Mouse (Mus musculus) limb, embryonic 11.5 days (tissue): ENCODE data around the gene Usp2. TPM values are rescaled to one million over a fixed set of nuclear protein-coding genes. Genes with fewer than 3 reads are reported as not detected.

ENCODE experiments used
- ATAC-seq: fragments of 200-750 bp; cut with Nextera tagmentation; 2 replicates; pipeline ENCODE4 v1.8.0; 2017; ENCODE audit warnings: low read depth; ENCODE audit not compliant: insufficient number of reproducible peaks, low FRiP score, low TSS enrichment
- DNase-seq: peaks from one replicate; pipeline ENCODE4 v3.0.0-alpha.2; 2015; ENCODE audit warnings: low spot score
- H3K27ac ChIP-seq: fragments of 300-500 bp; sonication (generic); replicated peaks from 2 replicates; pipeline ENCODE4 v1.5.1; 2014; ENCODE audit warnings: low read depth, mild to moderate bottlenecking, low read length
- H3K27me3 ChIP-seq: fragments of 300-500 bp; sonication (generic); 2 replicates; pipeline ENCODE4 v1.6.1; 2014; ENCODE audit warnings: mild to moderate bottlenecking, low read length, mixed read lengths; ENCODE audit not compliant: control insufficient read depth, insufficient read depth
- H3K36me3 ChIP-seq: fragments of 300-500 bp; sonication (generic); 2 replicates; pipeline ENCODE4 v1.6.1; 2014; ENCODE audit warnings: mild to moderate bottlenecking, low read length, moderate library complexity, mixed read lengths; ENCODE audit not compliant: control insufficient read depth, insufficient read depth
- H3K4me1 ChIP-seq: fragments of 300-500 bp; sonication (generic); 2 replicates; pipeline ENCODE4 v1.6.1; 2014; ENCODE audit warnings: low read length, mixed read lengths; ENCODE audit not compliant: control insufficient read depth, insufficient read depth
- H3K4me2 ChIP-seq: fragments of 300-500 bp; sonication (generic); 2 replicates; pipeline ENCODE4 v1.6.1; 2014; ENCODE audit warnings: low read depth, mild to moderate bottlenecking, moderate library complexity; ENCODE audit not compliant: severe bottlenecking
- H3K4me3 ChIP-seq: fragments of 300-500 bp; sonication (generic); 2 replicates; pipeline ENCODE4 v1.5.1; 2014; ENCODE audit warnings: low read depth, low read length
- H3K9ac ChIP-seq: fragments of 300-500 bp; sonication (generic); 2 replicates; pipeline ENCODE4 v1.6.1; 2014; ENCODE audit warnings: mild to moderate bottlenecking, low read length
- H3K9me3 ChIP-seq: fragments of 300-500 bp; sonication (generic); 2 replicates; pipeline ENCODE4 v1.6.1; 2016; ENCODE audit warnings: low read length; ENCODE audit not compliant: control insufficient read depth
- WGBS: fragments of 180-500 bp; shearing (Covaris S2); extraction: QIAGEN DNeasy Blood & Tissue Kit; methylation state at CpG from one replicate; pipeline ENCODE4 v1.1.7; 2014; 5-methylcytosine and 5-hydroxymethylcytosine counted together
- polyA plus RNA-seq: library from polyadenylated mRNA; unstranded; fragments of >200 nt; fragmentation: Nextera tagmentation; extraction: Ambion mirVana; gene quantifications from 2 replicates; pipeline ENCODE4 v1.2.1, GENCODE M21; 2014

The Usp2 gene
- polyA plus RNA-seq, 1 experiment from 2014 or later = 8.7 TPM

DNA sequence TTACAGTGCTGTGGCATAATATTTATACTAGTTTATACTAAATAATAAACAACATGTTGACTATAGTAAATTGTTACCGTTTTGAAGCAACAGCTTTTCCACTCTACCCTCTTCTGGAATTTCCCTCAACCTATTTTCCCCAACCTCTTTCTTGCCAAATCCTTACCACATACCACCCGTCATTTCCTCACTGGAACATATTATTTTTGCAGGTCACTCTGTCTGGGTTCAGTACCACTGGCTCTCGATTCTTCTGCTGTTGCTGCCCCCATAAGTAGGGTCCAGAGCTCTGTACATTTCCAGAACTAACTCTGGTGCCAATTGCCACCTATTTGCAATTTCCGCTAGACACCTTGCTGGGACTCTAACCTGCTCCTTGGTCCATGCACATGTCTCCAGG, 34.9 kb upstream of the Usp2 start:
- no peak overlapping the region for H3K27ac ChIP-seq
- no peaks in the 10 kb centered on the region for H3K4me1 ChIP-seq
- no peaks in the 10 kb centered on the region for H3K36me3 ChIP-seq
- H3K9ac ChIP-seq = no peak overlapping the region
- no peak for DNase-seq
- no peak for ATAC-seq
- no peak overlapping the region for H3K4me3 ChIP-seq
- H3K9me3 ChIP-seq = no peaks in the 10 kb centered on the region
- 86% methylated on average over 4 of the region's 4 CpGs for WGBS
- no peaks in the 10 kb centered on the region for H3K27me3 ChIP-seq
- H3K4me2 ChIP-seq = no peak overlapping the region

DNA sequence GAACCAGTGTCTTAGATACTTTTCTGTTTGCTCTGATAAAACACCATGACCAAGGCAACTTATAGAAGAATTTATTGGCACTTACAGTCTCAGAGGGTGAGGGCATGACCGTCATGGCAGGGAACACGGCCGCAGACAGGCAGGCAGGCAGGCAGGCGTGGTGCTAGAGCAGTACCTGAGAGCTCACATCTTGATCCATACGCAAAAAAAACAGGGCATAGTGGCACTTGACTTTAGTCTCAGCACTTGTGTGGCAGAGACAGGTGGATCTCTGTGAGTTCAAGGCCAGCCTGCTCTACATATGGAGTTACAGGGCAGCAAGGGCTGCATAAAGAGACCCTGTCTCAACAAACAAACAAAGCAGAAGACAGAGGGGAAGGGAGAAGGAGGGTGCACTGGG, 33.5 kb upstream of the Usp2 start:
- Histone ChIP-seq H3K36me3 (no peaks in the 10 kb centered on the region), H3K4me3 (no peak overlapping the region), H3K9ac (no peak overlapping the region), H3K4me2 (no peak overlapping the region), H3K4me1 (no peaks in the 10 kb centered on the region), H3K9me3 (no peaks in the 10 kb centered on the region), H3K27me3 (no peaks in the 10 kb centered on the region), H3K27ac (no peak overlapping the region)
- ATAC-seq (no peak), DNase-seq (no peak)
- 94% methylated on average over 5 of the region's 5 CpGs for WGBS

DNA sequence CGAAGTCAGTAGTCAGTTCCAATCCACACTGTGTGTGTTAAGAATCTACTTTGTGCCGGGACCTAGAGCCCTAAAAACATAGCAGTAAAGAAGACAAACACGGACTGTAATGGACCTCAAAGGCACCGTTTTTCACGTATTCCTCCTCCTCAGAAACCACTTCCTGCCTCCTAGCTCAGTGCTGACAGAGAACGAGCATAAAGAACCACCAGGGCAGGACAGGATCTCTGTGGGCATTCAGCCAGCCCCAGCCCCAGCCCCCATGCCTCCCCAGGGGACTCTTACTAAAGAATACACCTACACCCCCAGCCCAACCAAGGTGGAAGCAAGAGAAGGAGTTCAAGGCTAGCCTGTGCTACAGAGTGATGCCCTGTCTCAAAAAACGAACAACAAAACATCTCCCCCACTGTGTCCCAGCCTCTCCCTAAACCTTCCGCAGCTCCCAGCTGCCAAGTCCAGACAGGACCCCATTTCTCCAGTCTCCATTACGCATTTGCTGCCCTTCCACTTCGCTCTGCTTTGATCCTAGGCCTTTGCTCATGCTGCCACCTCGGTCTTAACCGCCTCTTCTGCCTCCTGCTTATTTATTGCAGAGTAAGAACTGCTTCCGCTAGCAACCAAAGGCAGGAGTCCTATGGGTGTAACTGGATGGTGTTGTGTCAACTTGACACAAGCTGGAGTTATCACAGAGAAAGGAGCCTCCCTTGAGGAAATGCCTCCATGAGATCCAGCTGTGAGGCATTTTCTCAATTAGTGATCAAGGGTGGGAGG, 32.7 kb upstream of the Usp2 start:
- H3K9me3 ChIP-seq = no peaks in the 10 kb centered on the region
- no peak overlapping the region for H3K4me3 ChIP-seq
- no peak overlapping the region for H3K4me2 ChIP-seq
- H3K27ac ChIP-seq = no peak overlapping the region
- DNase-seq (no peak), ATAC-seq (no peak)
- no peaks in the 10 kb centered on the region for H3K36me3 ChIP-seq
- H3K4me1 ChIP-seq = no peaks in the 10 kb centered on the region
- WGBS = 65% methylated on average over 13 of the region's 13 CpGs
- H3K27me3 ChIP-seq = no peaks in the 10 kb centered on the region
- no peak overlapping the region for H3K9ac ChIP-seq

DNA sequence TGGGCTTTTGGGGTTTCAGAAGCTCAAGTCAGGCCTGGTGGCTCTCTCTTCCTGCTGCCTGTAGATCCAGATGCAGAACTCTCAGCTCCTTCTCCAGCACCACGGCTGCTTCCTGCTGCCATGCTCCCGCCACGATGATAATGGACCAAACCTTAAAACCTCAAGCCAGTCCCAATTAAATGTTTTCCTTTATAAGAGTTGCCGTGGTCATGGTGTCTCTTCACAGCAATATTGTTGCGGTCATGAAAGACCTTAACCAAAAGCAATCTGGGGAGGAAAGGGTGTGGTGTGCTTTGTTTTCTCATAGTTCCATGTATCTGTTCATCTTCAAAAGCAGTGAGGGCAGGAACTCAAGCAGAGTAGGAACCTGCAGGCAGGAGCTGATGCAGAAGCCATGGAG, 29.7 kb upstream of the Usp2 start:
- no peaks in the 10 kb centered on the region for H3K4me1 ChIP-seq
- H3K4me2 ChIP-seq = no peak overlapping the region
- DNase-seq (no peak), ATAC-seq (no peak)
- H3K27me3 ChIP-seq = peaks cover under 1% of the 10 kb centered on the region; the same call in 1 of the 2 replicates
- H3K9me3 ChIP-seq = no peaks in the 10 kb centered on the region
- H3K36me3 ChIP-seq = no peaks in the 10 kb centered on the region
- no peak overlapping the region for H3K27ac ChIP-seq
- no peak overlapping the region for H3K9ac ChIP-seq
- no peak overlapping the region for H3K4me3 ChIP-seq
- 89% methylated on average over 5 of the region's 5 CpGs for WGBS

DNA sequence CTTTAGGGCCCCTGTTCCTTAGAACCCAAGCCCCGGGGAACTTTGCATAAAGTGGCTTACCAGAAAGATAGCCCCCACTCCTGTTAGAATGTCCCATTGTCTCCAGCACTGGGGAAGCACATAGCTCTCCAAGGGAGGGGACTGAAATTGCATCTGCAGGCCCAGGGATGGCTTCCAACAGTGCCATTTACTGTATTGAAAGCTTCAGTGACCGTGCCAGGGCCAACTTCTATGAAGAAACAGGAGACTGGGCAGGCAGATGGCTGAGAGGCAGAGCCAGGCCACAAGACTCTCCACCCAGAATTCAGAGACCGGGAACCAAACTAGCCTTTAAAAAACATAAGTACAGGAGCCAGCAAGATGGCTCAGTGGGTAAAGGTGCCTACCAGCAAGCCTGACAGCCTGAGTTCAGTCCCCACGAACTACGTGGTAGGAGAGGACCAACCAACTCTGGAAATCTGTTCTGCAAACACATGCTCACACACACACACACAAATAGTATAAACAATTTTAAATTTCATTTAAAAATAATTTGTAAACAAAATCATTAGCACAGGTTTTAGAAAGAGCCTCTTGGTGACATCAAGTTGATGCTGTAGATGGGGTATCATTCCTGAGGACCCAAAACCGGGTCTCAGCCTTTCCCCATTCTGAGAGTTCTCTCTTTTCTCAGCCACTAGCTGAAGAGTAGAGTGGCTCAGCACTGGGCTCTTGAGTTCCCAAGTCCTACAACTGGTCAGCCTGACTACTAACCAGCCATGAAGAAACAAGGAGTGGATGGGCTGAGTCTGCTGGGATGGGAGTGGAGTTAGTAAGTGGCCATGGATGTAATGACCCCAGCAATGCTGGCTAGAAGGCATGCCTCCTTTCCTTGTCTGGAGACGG, 25.1 kb upstream of the Usp2 start:
- ATAC-seq = no peak
- no peak for DNase-seq
- Histone ChIP-seq H3K9ac (no peak overlapping the region), H3K9me3 (no peaks in the 10 kb centered on the region), H3K36me3 (no peaks in the 10 kb centered on the region), H3K4me3 (no peak overlapping the region), H3K4me2 (no peak overlapping the region), H3K4me1 (peaks cover 4% of the 10 kb centered on the region; the same call in 1 of the 2 replicates), H3K27me3 (peaks cover 29% of the 10 kb centered on the region), H3K27ac (no peak overlapping the region)
- 72% methylated on average over 7 of the region's 7 CpGs for WGBS

DNA sequence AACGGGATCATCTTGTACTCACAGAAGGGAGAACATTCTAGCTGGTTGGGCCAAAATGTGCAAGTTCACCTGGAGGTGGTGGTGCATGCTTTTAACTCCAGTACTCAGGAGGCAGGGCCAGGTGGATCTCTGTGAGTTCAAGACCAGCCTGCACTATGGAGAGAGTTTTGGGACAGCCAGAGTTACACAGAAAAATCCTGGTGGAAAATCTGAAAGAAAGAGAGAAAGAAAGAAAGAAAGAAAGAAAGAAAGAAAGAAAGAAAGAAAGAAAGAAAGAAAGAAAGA, 24.5 kb upstream of the Usp2 start:
- Histone ChIP-seq H3K36me3 (no peaks in the 10 kb centered on the region), H3K4me2 (no peak overlapping the region), H3K9me3 (no peaks in the 10 kb centered on the region), H3K4me1 (peaks cover 4% of the 10 kb centered on the region; the same call in 1 of the 2 replicates), H3K4me3 (no peak overlapping the region), H3K27ac (no peak overlapping the region), H3K27me3 (peaks cover 29% of the 10 kb centered on the region), H3K9ac (no peak overlapping the region)
- 76% methylated on average over 1 of the region's 1 CpGs for WGBS
- ATAC-seq (no peak), DNase-seq (no peak)

DNA sequence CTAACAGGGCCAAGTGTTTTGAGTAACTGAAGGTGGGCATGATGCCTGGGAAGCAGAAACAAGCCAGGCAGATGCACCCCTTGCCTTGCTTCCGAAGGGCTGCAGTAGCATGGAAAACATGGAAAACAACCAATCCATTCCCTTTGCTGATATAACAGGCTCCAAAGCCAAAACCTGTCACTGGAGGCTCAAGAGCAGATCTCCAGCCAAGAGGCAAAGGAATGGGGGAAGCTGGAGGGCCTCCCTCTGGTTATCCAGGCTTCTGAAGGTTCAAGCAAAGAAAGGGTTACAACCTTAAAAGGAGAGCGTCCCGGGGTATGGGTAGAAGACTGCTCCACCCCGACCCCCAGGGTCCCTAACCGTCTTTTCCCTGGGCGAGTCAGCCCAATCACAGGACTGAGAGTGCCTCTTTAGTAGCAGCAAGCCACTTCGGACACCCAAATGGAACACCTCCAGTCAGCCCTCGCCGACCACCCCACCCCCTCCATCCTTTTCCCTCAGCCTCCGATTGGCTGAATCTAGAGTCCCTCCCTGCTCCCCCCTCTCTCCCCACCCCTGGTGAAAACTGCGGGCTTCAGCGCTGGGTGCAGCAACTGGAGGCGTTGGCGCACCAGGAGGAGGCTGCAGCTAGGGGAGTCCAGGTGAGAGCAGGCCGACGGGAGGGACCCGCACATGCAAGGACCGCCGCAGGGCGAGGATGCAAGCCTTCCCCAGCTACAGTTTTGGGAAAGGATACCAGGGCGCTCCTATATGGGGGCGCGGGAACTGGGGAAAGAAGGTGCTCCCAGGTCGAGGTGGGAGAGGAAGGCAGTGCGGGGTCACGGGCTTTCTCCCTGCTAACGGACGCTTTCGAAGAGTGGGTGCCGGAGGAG, 23.7 kb upstream of the Usp2 start, which contains the start of gene Thy1:
Thy1 (plus strand) TSS at position 549 of the 872 bp plus-strand sequence.
- Histone ChIP-seq H3K4me3 (peak within 1 kb of the TSS; percentile 26), H3K4me1 (peaks cover 4% of the 10 kb centered on the region; the same call in 1 of the 2 replicates), H3K27ac (no peak within 1 kb of the TSS), H3K4me2 (peak within 1 kb of the TSS; percentile 62), H3K9me3 (no peaks in the 10 kb centered on the region), H3K9ac (no peak within 1 kb of the TSS), H3K27me3 (peaks cover 29% of the 10 kb centered on the region), H3K36me3 (no peaks in the 10 kb centered on the region)
- ATAC-seq = 0 out of 2 replicates have a peak, but pooled peaks have one; percentile 44
- DNase-seq = peak; percentile 46
- under 1% methylated on average over 30 of the region's 30 CpGs for WGBS
